19 mouse cellular contexts compared by ENCODE assay signal in genomic region chr9:83483419-83483818, GRCm38 (mm10).
"Had no signal": no experiment of that assay in that cellular context is flagged by ENCODE, and none has a peak within 500 bp of the region (broad histone marks: within the 10 kb centered on the region; RNA-seq: fewer than 3 reads in every experiment).

No protein-coding gene starts in this region.

- H3K4me3 ChIP-seq: intestine, embryonic 15.5 days; kidney, embryonic 15.5 days; left cerebral cortex, adult 2 months; liver, embryonic 13.5 days; midbrain, embryonic 12.5 days; midbrain, embryonic 15.5 days; neural tube, embryonic 12.5 days; neural tube, embryonic 15.5 days had no signal

- H3K36me3 ChIP-seq: intestine, embryonic 15.5 days; kidney, embryonic 15.5 days; liver, embryonic 13.5 days; midbrain, embryonic 12.5 days; midbrain, embryonic 15.5 days; neural tube, embryonic 12.5 days; neural tube, embryonic 15.5 days had no signal

- H3K27me3 ChIP-seq: intestine, embryonic 15.5 days; kidney, embryonic 15.5 days; liver, embryonic 13.5 days; midbrain, embryonic 12.5 days; midbrain, embryonic 15.5 days; neural tube, embryonic 12.5 days; neural tube, embryonic 15.5 days had no signal

- ATAC-seq: intestine, embryonic 15.5 days; midbrain, embryonic 15.5 days had no signal

- H3K4me2 ChIP-seq: intestine, embryonic 15.5 days; kidney, embryonic 15.5 days; liver, embryonic 13.5 days; midbrain, embryonic 12.5 days; midbrain, embryonic 15.5 days; neural tube, embryonic 12.5 days; neural tube, embryonic 15.5 days had no signal

- H3K9ac ChIP-seq: intestine, embryonic 15.5 days; kidney, embryonic 15.5 days; liver, embryonic 13.5 days; midbrain, embryonic 12.5 days; midbrain, embryonic 15.5 days; neural tube, embryonic 12.5 days; neural tube, embryonic 15.5 days had no signal

- H3K9me3 ChIP-seq: intestine, embryonic 15.5 days; kidney, embryonic 15.5 days; liver, embryonic 13.5 days; midbrain, embryonic 12.5 days; midbrain, embryonic 15.5 days; neural tube, embryonic 12.5 days; neural tube, embryonic 15.5 days had no signal

- H3K27ac ChIP-seq: intestine, embryonic 15.5 days; kidney, embryonic 15.5 days; left cerebral cortex, adult 2 months; liver, embryonic 13.5 days; macrophage; midbrain, embryonic 12.5 days; midbrain, embryonic 15.5 days; neural tube, embryonic 12.5 days; neural tube, embryonic 15.5 days had no signal

- H3K4me1 ChIP-seq: kidney, embryonic 15.5 days; liver, embryonic 13.5 days; neural tube, embryonic 12.5 days had no signal

- DNase-seq: kidney, adult 11 months; kidney, adult 8-10 months; kidney, postnatal 10 days; kidney, postnatal 36 days; layer of hippocampus, postnatal 36 days; left cerebral cortex, postnatal 4 days; liver, embryonic 13.5 days; right cerebral cortex, adult 18-20 months; right cerebral cortex, postnatal 14 days; right cerebral cortex, postnatal 4 days; thymus, postnatal 25 days had no signal
